Mouse (Mus musculus): ENCODE data around the gene Nfic. TPM values are rescaled to one million over a fixed set of nuclear protein-coding genes. Genes with fewer than 3 reads are reported as not detected.
"Not testable (repeated sequence)": the region's sequence is repeated elsewhere in the genome, so short reads cannot be mapped to it uniquely, and the experiment has no call there.

Gene Nfic
- total RNA-seq, 2 experiments from 2014 or later, result 125 to 130 TPM

GRCm38 (mm10) chr10:81459399-81459798, 4.0 kb upstream of the Nfic start:
- DNase-seq, result no peak

GRCm38 (mm10) chr10:81458267-81458666, 2.8 kb upstream of the Nfic start:
- peak; percentile 2 for DNase-seq

GRCm38 (mm10) chr10:81457624-81458023, 2.2 kb upstream of the Nfic start:
- DNase-seq, result peak; percentile 2

GRCm38 (mm10) chr10:81456983-81457563, 1.6 kb upstream of the Nfic start:
- DNase-seq, result peak; percentile 4

GRCm38 (mm10) chr10:81454106-81454505, 1.3 kb downstream of the Nfic start:
- DNase-seq, result peak; percentile 3

GRCm38 (mm10) chr10:81452947-81453288, 2.5 kb downstream of the Nfic start:
- DNase-seq, result no peak

- DNase-seq, result peak; percentile 7
Observed at GRCm38 (mm10) chr10:81452237-81452946, 3.0 kb downstream of the Nfic start.

- DNase-seq, result peak; percentile 3
Observed at GRCm38 (mm10) chr10:81451365-81451745, 4.1 kb downstream of the Nfic start.

GRCm38 (mm10) chr10:81450641-81451364, 4.6 kb downstream of the Nfic start:
- DNase-seq, result peak; percentile 5

GRCm38 (mm10) chr10:81450140-81450539, 5.3 kb downstream of the Nfic start:
- DNase-seq, result peak; percentile 92

GRCm38 (mm10) chr10:81445516-81445915, 9.9 kb downstream of the Nfic start:
- DNase-seq, result not testable (repeated sequence)

- no peak for DNase-seq
Observed at GRCm38 (mm10) chr10:81441019-81441418, 14.4 kb downstream of the Nfic start.

GRCm38 (mm10) chr10:81435436-81435835, 20.0 kb downstream of the Nfic start:
- peak; percentile 88 for DNase-seq

- DNase-seq, result peak; percentile 18
Observed at GRCm38 (mm10) chr10:81434361-81435263, 20.8 kb downstream of the Nfic start.

- DNase-seq, result peak; percentile 36
Observed at GRCm38 (mm10) chr10:81433541-81434289, 21.7 kb downstream of the Nfic start.

GRCm38 (mm10) chr10:81432868-81433262, 22.6 kb downstream of the Nfic start:
- peak; percentile 95 for DNase-seq

- no peak for DNase-seq
Observed at GRCm38 (mm10) chr10:81432169-81432867, 23.1 kb downstream of the Nfic start.

GRCm38 (mm10) chr10:81431526-81432168, 23.8 kb downstream of the Nfic start:
- peak; percentile 35 for DNase-seq

GRCm38 (mm10) chr10:81430831-81431525, 24.5 kb downstream of the Nfic start:
- peak; percentile 65 for DNase-seq
